Mouse (Mus musculus): Measurements from ENCODE around the gene Adamts17. TPM values are rescaled to one million over a fixed set of nuclear protein-coding genes. Genes with fewer than 3 reads are reported as not detected.

Gene Adamts17
- polyA plus RNA-seq, 1 experiment from 2014 or later: 6.6 TPM

DNA sequence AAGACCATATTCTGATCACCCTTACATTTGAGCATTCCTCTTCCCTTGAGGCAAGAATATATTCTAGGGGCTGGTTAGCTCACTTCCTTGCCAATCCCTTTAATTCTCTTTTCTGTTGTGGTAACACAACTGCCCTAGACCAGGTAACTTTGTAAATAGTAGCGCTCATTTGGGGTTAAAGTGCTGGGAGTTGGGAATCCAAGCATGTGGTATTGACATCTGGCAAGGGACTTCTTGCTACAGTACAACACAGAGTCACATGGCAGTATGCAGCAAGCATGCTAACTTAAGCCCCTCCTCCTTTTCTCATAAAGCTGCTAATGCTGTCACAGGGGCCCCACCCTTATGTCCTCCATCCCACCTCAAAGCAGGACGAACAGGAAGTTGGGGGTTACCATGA lies 97.4 kb downstream of the Adamts17 start:
- 69% methylated on average over 2 of the region's 2 CpGs for WGBS

DNA sequence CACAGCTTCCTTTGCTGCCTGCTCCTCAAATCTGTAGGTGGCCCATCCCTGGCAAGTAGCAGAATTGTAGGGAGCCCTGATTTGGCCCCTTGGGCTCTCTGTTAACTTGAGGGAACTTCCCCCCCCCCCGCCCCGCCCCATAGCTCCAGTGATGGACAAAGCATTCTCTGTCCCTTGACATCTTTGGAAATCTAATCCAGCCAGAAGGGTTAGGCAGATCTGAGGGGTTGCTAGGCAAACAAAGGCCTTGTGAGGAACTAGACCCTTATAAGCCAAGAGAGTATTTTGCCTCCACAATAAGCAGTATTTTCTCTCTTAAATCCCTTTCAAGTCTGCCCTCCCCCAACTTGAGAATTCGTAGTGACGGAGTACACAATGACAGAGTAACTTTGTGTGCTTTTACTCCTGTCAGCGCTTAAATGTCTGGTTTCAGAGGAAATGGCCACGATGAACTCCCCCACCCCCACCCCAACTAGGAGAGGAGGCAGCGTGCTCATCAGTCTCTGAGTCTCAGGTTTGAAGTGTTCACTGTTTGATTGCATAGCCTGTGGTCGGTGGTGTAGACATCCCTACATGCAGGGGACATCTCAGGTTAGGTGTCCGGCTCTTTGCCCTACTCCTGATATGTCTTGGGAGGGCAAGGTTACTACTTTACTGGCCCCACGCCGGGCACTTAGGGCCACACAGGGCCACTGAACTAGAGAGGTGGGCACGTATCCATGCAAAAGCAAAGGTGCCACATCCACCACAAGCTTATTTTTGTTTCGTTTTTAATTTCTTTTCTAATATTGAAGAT lies 99.7 kb downstream of the Adamts17 start:
- Histone ChIP-seq H3K4me1 (peaks cover 9% of the 10 kb centered on the region), H3K4me3 (no peak overlapping the region), H3K9ac (no peak overlapping the region), H3K27me3 (no peaks in the 10 kb centered on the region), H3K36me3 (no peaks in the 10 kb centered on the region), H3K27ac (no peak overlapping the region; the same call in 1 of the 2 replicates), H3K4me2 (replicated peaks) (no peak overlapping the region), H3K9me3 (replicated peaks) (no peaks in the 10 kb centered on the region)
- WGBS: 66% methylated on average over 13 of the region's 13 CpGs
- ATAC-seq (ENCODE audit: low FRiP score): no peak

More for the DNA sequence above, 97.4 kb downstream of the Adamts17 start:
- no peak for ATAC-seq (ENCODE audit: low FRiP score)
- no peaks in the 10 kb centered on the region for H3K27me3 ChIP-seq
- H3K4me1 ChIP-seq: peaks cover 9% of the 10 kb centered on the region
- H3K27ac ChIP-seq: no peak overlapping the region
- H3K9me3 ChIP-seq (replicated peaks): no peaks in the 10 kb centered on the region
- no peak overlapping the region for H3K4me2 ChIP-seq (replicated peaks)
- no peak overlapping the region for H3K4me3 ChIP-seq
- no peak overlapping the region for H3K9ac ChIP-seq
- H3K36me3 ChIP-seq: no peaks in the 10 kb centered on the region

DNA sequence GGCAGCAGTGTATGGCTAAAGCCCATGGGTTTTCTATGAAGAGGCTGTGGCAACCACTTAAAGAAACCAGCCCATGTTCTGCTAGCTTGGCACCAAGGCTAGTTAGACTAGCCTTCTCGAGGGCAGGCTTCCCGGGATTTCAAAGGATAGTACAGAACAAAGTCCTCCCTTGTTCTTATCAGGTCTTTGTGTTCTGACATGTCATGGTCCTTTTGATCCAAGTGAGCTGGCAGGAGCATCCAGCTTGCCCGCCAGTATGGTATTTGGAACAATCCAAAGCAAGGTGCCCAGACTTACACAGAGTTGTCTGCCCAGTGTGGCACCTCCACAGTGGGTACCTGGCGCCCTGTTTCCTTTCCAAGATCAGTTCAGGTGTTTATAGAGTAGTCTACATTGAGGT lies 101.2 kb downstream of the Adamts17 start:
- Histone ChIP-seq H3K27me3 (no peaks in the 10 kb centered on the region), H3K9me3 (replicated peaks) (no peaks in the 10 kb centered on the region), H3K4me3 (no peak overlapping the region), H3K36me3 (no peaks in the 10 kb centered on the region), H3K4me2 (replicated peaks) (no peak overlapping the region), H3K4me1 (peaks cover 9% of the 10 kb centered on the region), H3K9ac (no peak overlapping the region), H3K27ac (no peak overlapping the region)
- 83% methylated on average over 4 of the region's 4 CpGs for WGBS
- ATAC-seq (ENCODE audit: low FRiP score): no peak

DNA sequence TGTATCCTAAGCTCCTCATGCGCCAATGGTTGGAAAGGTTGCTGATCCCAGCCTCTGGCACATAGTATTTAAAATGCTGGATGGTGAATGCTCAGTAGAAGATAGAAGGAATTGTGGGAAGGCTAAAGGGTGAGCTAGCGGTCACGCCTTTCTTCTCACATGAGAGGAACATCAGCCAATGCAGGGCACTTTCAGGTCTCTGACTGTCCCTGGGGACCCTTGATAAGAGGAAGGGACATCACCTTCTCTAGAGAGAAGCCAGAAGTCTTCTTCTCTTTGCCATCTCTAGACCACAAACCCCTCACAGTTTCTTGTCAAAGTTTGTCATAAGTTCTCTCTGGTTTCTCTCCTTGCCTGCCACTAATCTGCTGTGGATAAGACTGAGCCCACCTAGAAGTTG lies 109.5 kb downstream of the Adamts17 start:
- Histone ChIP-seq H3K9ac (no peak overlapping the region), H3K4me1 (no peaks in the 10 kb centered on the region), H3K9me3 (replicated peaks) (no peaks in the 10 kb centered on the region), H3K36me3 (no peaks in the 10 kb centered on the region), H3K27me3 (no peaks in the 10 kb centered on the region), H3K4me3 (no peak overlapping the region), H3K27ac (no peak overlapping the region), H3K4me2 (replicated peaks) (no peak overlapping the region)
- WGBS: 90% methylated on average over 3 of the region's 3 CpGs
- ATAC-seq (ENCODE audit: low FRiP score): no peak

DNA sequence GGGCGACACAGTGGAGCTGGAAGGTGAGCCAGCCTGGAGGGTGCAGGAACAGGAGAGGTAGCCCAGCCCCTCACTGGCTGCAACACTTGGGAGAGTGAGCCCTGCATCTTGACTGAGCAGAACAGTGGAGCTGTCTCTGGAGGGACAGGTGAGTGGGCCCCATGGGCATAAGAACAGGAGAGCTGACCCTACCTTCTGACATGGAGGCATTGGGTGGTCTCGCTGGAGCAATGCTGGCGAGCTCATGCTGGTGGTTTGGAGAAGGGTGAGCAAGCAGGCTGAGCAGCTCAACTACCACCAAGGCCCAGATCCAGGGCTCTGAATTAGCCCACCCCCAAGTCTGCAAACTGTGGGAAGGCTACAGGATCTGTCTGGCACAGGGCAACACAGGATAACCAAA lies 113.4 kb downstream of the Adamts17 start:
- no peak for ATAC-seq (ENCODE audit: low FRiP score)
- Histone ChIP-seq H3K4me1 (peaks cover 9% of the 10 kb centered on the region; the same call in 1 of the 2 replicates), H3K27ac (no peak overlapping the region), H3K36me3 (no peaks in the 10 kb centered on the region), H3K9me3 (replicated peaks) (no peaks in the 10 kb centered on the region), H3K27me3 (no peaks in the 10 kb centered on the region), H3K9ac (no peak overlapping the region), H3K4me3 (no peak overlapping the region), H3K4me2 (replicated peaks) (no peak overlapping the region)
- 92% methylated on average over 3 of the region's 3 CpGs for WGBS

DNA sequence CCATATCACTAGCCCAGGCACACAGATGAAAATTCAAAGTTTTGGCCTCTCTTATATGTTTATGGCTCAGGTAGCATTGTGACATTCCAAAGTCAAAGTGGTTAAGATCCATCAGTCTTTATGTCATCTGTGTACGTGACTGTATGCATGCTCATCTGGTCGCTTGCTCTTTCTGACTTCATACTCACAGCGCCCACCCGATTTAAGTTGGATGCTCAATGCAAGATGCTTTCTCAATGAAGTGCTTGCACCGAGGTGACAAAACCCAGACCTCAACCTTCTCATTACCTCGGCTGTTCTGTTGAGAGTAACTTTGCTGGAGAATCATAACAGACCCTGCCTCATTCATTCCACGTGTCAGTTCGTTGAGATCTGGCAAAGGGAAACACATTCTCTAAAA lies 114.5 kb downstream of the Adamts17 start:
- no peaks in the 10 kb centered on the region for H3K36me3 ChIP-seq
- H3K27ac ChIP-seq: no peak overlapping the region
- no peak overlapping the region for H3K4me2 ChIP-seq (replicated peaks)
- no peaks in the 10 kb centered on the region for H3K27me3 ChIP-seq
- 79% methylated on average over 8 of the region's 8 CpGs for WGBS
- no peak overlapping the region for H3K4me3 ChIP-seq
- H3K9ac ChIP-seq: no peak overlapping the region
- ATAC-seq (ENCODE audit: low FRiP score): no peak
- H3K9me3 ChIP-seq (replicated peaks): no peaks in the 10 kb centered on the region
- peaks cover 9% of the 10 kb centered on the region; the same call in 1 of the 2 replicates for H3K4me1 ChIP-seq

DNA sequence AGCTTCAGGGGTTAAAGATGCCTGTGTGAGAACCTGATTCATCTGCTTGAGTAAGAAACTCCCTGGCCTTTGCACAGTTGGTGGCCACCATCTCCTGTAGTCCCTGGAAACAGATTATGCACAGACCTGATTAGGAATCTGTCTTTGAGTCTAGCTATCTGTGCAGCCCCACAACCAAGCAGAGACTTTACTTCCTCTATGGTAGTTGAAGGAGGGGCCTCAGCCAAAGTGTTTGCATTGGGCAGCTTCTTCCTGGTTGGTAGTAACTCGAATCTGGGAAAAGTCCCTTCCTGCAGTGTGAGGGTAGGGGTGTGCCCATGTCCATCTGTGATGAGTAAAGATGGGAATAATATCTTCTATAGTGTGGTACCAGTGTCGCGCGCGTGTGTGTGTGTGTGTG lies 115.2 kb downstream of the Adamts17 start:
- no peaks in the 10 kb centered on the region for H3K36me3 ChIP-seq
- no peak for ATAC-seq (ENCODE audit: low FRiP score)
- no peaks in the 10 kb centered on the region for H3K27me3 ChIP-seq
- H3K9me3 ChIP-seq (replicated peaks): no peaks in the 10 kb centered on the region
- no peak overlapping the region for H3K27ac ChIP-seq
- no peak overlapping the region for H3K9ac ChIP-seq
- H3K4me3 ChIP-seq: no peak overlapping the region
- 86% methylated on average over 5 of the region's 5 CpGs for WGBS
- H3K4me1 ChIP-seq: peaks cover 9% of the 10 kb centered on the region; the same call in 1 of the 2 replicates
- no peak overlapping the region for H3K4me2 ChIP-seq (replicated peaks)

DNA sequence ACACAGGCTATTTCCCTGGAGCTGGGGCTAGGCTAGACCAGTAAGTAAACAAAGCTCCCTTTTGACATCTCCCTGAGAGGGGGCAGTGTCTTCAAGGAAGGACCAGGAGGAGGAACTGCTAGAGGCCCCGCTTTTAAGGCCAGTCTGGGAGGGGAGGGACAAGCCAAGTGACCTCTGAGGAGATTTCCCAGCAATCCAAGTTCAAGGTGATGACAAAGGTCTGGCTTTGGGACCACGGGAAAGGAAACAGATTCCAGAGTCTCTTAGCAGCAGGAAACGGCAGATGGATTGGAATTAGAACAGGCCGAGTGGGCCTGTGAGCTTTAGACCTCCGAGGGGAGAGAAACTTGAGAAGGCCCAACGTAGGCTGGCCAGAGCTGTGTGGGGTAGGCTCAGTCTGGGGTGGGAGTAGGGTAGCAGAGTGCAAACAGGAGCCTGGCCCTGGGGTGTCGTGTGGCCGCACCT lies 116.0 kb downstream of the Adamts17 start:
- Histone ChIP-seq H3K27me3 (no peaks in the 10 kb centered on the region), H3K9ac (no peak overlapping the region), H3K9me3 (replicated peaks) (no peaks in the 10 kb centered on the region), H3K27ac (peak overlapping the region; percentile 40; the same call in 1 of the 2 replicates), H3K4me3 (no peak overlapping the region), H3K36me3 (no peaks in the 10 kb centered on the region), H3K4me2 (replicated peaks) (no peak overlapping the region), H3K4me1 (peaks cover 9% of the 10 kb centered on the region; the same call in 1 of the 2 replicates)
- ATAC-seq (ENCODE audit: low FRiP score): no peak
- WGBS: 53% methylated on average over 8 of the region's 8 CpGs

DNA sequence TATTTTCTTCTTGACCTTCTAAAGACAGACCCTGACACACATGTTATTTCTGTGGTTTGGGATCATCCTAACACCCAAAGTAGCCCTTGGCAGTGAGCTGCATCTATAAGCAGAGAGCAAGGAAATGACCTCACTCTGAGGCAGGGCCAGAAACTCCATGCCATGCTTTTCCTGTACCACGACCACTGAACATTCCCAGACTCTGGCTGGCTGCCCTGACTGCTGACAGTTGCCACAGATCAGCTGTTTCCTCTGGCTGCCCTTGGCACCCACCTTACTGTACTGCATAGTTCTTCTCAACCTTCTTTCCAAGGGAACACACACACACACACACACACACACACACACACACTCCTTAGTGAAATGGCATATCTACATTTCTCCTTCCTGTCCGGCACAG lies 116.4 kb downstream of the Adamts17 start:
- no peak for ATAC-seq (ENCODE audit: low FRiP score)
- Histone ChIP-seq H3K4me1 (peaks cover 9% of the 10 kb centered on the region; the same call in 1 of the 2 replicates), H3K9me3 (replicated peaks) (no peaks in the 10 kb centered on the region), H3K4me3 (no peak overlapping the region), H3K9ac (no peak overlapping the region), H3K27me3 (no peaks in the 10 kb centered on the region), H3K4me2 (replicated peaks) (no peak overlapping the region), H3K27ac (0 out of 2 replicates have a peak overlapping the region, but pooled peaks have one; percentile 40), H3K36me3 (no peaks in the 10 kb centered on the region)
- 51% methylated on average over 2 of the region's 2 CpGs for WGBS

DNA sequence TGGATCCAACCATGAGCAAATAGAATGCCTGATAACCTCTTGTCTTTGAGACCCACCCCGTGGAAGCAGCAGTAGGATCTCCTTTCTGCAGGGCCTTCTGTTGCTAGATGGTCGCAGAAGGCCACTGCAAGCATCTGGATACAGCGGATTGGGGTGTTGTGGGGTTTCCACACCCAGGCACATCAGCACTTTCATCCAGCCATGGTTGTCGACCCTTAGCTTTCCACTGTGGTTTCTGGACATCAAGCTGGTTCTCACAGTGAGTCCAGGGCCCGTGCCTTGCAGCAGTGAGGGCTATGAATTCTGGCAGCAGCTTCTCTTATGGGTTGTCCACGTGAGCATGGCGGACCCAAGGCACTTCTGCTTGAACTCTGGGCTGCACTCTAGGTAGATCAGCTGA lies 118.2 kb downstream of the Adamts17 start:
- WGBS: 87% methylated on average over 7 of the region's 7 CpGs
- Histone ChIP-seq H3K4me1 (peaks cover 9% of the 10 kb centered on the region; the same call in 1 of the 2 replicates), H3K4me2 (replicated peaks) (no peak overlapping the region), H3K27ac (no peak overlapping the region), H3K9me3 (replicated peaks) (no peaks in the 10 kb centered on the region), H3K36me3 (no peaks in the 10 kb centered on the region), H3K9ac (no peak overlapping the region), H3K4me3 (no peak overlapping the region), H3K27me3 (no peaks in the 10 kb centered on the region)
- no peak for ATAC-seq (ENCODE audit: low FRiP score)

DNA sequence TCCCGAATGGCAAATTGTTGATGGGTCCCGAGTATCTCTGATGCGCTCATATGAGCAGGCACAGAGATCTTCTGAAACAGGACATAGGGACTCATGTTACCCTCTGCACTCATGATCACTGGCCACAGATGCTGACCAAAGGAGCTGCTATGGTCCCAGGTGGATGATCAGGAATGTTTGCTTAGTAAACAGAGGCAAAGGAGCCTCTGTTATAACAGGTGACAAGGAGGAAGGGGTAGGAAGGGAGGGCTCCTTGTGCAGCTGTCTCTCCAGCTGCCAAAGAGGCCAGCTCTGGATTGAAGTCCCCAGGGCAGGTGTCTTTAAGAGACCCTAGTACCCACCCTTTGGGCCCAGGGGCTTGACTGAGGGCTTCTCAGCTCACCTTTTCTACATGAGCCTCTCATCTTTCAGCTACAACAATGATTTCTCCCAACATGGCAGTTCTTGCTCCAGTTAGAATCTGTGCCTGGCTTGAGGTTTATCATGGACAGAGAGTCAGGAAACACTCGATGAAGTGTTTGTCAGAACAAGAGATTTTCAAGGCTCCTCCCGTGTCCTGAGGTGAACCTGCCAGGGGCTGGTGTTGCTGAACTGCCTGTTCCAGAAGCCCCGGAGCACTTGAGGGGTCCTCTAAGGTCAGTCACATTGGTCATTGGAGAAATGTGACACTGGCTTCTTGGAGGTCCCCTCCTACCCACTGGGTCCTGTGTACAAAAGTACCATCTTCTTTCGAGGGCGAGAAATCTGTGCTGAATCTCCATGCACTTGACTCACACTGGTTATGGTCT lies 120.9 kb downstream of the Adamts17 start:
- WGBS: 79% methylated on average over 8 of the region's 8 CpGs
- H3K9me3 ChIP-seq (replicated peaks): no peaks in the 10 kb centered on the region
- H3K27ac ChIP-seq: no peak overlapping the region
- no peak for ATAC-seq (ENCODE audit: low FRiP score)
- no peak overlapping the region for H3K4me2 ChIP-seq (replicated peaks)
- no peaks in the 10 kb centered on the region for H3K27me3 ChIP-seq
- peaks cover 6% of the 10 kb centered on the region; the same call in 1 of the 2 replicates for H3K4me1 ChIP-seq
- no peak overlapping the region for H3K9ac ChIP-seq
- no peaks in the 10 kb centered on the region for H3K36me3 ChIP-seq
- H3K4me3 ChIP-seq: no peak overlapping the region

DNA sequence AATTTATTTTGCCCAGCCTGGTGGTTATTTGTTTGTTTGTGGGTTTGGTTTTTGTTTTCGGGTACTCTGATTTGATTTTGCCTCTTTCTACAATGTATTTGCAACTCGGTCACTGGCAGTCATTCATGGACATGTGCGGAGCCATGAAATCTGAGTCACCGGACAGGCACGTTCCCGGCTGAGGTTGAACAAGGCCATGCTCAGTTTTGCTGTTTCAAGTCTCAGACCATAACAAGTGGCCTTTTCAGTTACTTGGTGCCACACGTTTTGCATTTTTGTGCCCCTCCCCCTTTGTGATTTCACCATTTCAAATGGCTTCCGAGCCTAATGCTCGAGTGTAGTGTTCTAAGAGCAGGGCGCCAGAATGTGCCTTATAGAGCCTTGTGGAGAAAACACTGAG lies 123.2 kb downstream of the Adamts17 start:
- WGBS: 73% methylated on average over 10 of the region's 10 CpGs
- Histone ChIP-seq H3K27ac (no peak overlapping the region), H3K9me3 (replicated peaks) (no peaks in the 10 kb centered on the region), H3K4me1 (peaks cover 17% of the 10 kb centered on the region), H3K27me3 (no peaks in the 10 kb centered on the region), H3K36me3 (no peaks in the 10 kb centered on the region), H3K4me3 (no peak overlapping the region), H3K9ac (no peak overlapping the region), H3K4me2 (replicated peaks) (no peak overlapping the region)
- no peak for ATAC-seq (ENCODE audit: low FRiP score)
